Mouse (Mus musculus) spleen, postnatal 36 days (tissue): ENCODE results near the gene Esp18.

ENCODE experiments used
- DNase-seq, 2 experiments: peaks; one replicate each; pipeline ENCODE4 v3.0.0; 2022; ENCODE audit warnings: low spot score in 2 of 2, mixed read lengths in 1 of 2

Gene Esp18

DNA sequence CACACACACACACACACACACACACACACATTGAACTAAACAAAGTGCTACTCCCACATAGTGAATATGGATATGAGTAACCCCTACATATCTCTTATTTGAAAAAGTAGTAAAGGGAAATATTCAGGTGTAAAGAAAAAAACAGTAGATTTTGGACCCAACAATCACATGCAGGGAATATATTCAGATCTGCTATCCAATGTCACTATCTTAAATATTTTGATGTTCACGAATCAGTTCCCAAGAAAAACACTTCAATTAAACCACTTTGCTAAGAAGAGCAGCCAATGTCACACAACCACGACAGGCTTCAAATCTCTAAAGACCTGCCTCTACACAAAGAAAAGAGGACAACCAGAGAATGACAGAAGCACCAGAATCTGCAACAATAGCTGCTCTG is at the start of gene Esp18:
Gene Esp18, plus strand, starts transcription at position 301 of the 400 bp plus-strand sequence.
- DNase-seq, result no peak

DNA sequence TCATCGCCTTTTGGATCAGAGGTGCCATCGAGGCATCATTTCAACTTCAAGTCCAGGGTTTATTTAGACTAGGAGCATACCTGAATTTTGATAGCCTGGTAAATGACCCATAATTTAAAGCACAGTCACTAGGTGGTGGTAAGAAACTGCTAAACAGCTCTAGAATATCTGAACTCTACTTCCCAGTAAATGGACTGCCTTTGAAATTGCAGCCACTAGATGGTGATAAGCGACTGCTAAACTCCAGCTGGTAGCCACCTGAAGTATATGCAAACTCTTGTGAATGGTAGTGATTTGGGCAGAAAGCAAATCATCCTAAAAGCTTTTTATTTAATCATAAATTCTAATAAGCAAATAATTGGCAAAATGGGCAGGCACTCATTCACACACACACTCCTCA is 42.8 kb upstream of the Esp18 start:
- no peak for DNase-seq
